Mouse (Mus musculus): ENCODE measurements at regions not wholly inside any gene's neighbourhood (a gene's known extent, or its start where the extent isn't known, plus 50 kb on each side); places are given as distances from the start of the nearest gene placed in this dataset.
A peak's percentile ranks its signal among the peaks of the same experiment; 100 is the strongest.

- WGBS: 83% methylated on average over 11 of the region's 11 CpGs
- no peak overlapping the region for H3K4me3 ChIP-seq (ENCODE audit: low read depth, low read length)
- H3K36me3 ChIP-seq (ENCODE audit: control insufficient read depth, insufficient read depth, low read length): no peaks in the 10 kb centered on the region
- no peak overlapping the region for H3K4me2 ChIP-seq (replicated peaks; ENCODE audit: low read depth, low read length)
- no peak for ATAC-seq (ENCODE audit: insufficient number of reproducible peaks, insufficient read depth, low FRiP score, low read depth)
- no peak overlapping the region for H3K27ac ChIP-seq (ENCODE audit: low read length)
- H3K9me3 ChIP-seq (ENCODE audit: control insufficient read depth, low read depth, low read length): no peaks in the 10 kb centered on the region
- H3K4me1 ChIP-seq (ENCODE audit: control insufficient read depth, insufficient read depth, low read length): 0 out of 2 replicates have a peak, but pooled peaks cover 3% of the 10 kb centered on the region
- no peaks in the 10 kb centered on the region for H3K27me3 ChIP-seq (ENCODE audit: control insufficient read depth, insufficient read depth, low read length)
- H3K9ac ChIP-seq (replicated peaks; ENCODE audit: low read depth, low read length): no peak overlapping the region
These were observed 110.2 kb downstream of the Rybp start for GRCm38 (mm10) chr6:100176914-100177560.

DNA sequence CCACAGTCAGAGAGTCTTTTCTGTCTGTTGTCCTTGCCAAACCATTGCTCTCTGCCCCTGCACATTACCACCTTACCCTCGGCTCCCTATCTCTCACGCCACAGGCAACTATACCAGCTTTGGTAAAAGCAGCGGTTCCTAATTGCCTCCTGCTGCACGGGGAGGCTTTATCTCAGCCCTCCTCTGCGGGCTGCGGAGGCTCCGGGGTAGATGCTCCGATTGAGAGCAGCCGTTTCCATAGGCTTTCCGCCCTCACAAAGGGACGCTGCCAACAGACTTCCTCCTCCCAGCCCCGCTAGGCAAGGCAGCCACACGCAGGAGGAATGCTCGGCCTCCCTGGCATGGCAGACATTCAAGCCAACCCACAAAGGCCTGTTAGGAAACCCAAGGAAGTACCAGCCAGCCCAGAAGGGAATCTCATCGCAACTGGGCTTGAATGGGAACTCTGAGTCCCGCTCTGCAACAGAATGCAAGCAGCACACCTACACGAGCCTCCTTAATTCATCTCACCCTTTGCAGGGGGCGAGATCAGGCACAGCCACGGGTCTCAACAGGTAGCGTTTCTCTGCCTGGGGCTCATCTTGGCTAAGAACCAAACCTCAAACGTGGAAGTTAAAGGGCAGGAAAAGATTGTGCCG lies 116.5 kb downstream of the Rybp start:
- Histone ChIP-seq H3K9me3 (ENCODE audit: control insufficient read depth, low read depth, low read length) (no peaks in the 10 kb centered on the region), H3K4me2 (replicated peaks; ENCODE audit: low read depth, low read length) (peak overlapping the region; percentile 28), H3K27ac (ENCODE audit: low read length) (no peak overlapping the region), H3K4me3 (ENCODE audit: low read depth, low read length) (0 out of 2 replicates have a peak overlapping the region, but pooled peaks have one; percentile 0), H3K27me3 (ENCODE audit: control insufficient read depth, insufficient read depth, low read length) (no peaks in the 10 kb centered on the region), H3K9ac (replicated peaks; ENCODE audit: low read depth, low read length) (no peak overlapping the region), H3K36me3 (ENCODE audit: control insufficient read depth, insufficient read depth, low read length) (no peaks in the 10 kb centered on the region), H3K4me1 (ENCODE audit: control insufficient read depth, insufficient read depth, low read length) (no peaks in the 10 kb centered on the region; the same call in 1 of the 2 replicates)
- WGBS: 8% methylated on average over 22 of the region's 22 CpGs
- no peak for ATAC-seq (ENCODE audit: insufficient number of reproducible peaks, insufficient read depth, low FRiP score, low read depth)

DNA sequence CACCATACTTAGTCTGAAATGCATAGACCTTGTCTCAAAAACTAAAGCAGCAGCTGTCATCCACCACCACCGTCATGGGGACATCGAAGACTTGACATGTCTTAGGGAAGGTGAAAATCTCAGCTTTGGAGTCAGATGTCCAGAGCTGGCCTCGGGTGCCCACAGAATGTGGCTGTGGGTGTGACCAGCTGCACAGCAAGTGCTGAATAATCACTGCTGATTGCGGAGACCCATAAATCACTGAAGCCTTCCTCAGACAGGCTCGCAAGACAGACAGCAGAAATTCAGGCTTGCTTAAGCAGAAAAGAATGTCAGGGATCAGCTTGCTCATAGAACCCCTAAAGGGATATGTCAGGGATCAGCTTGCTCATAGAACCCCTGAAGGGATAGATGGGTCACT lies 120.0 kb downstream of the Rybp start:
- no peaks in the 10 kb centered on the region for H3K36me3 ChIP-seq (ENCODE audit: control insufficient read depth, insufficient read depth, low read length)
- H3K4me2 ChIP-seq (replicated peaks; ENCODE audit: low read depth, low read length): no peak overlapping the region
- no peak overlapping the region for H3K9ac ChIP-seq (replicated peaks; ENCODE audit: low read depth, low read length)
- H3K27me3 ChIP-seq (ENCODE audit: control insufficient read depth, insufficient read depth, low read length): no peaks in the 10 kb centered on the region
- H3K27ac ChIP-seq (ENCODE audit: low read length): no peak overlapping the region
- H3K4me3 ChIP-seq (ENCODE audit: low read depth, low read length): no peak overlapping the region
- 35% methylated on average over 5 of the region's 5 CpGs for WGBS
- H3K9me3 ChIP-seq (ENCODE audit: control insufficient read depth, low read depth, low read length): no peaks in the 10 kb centered on the region
- no peak for ATAC-seq (ENCODE audit: insufficient number of reproducible peaks, insufficient read depth, low FRiP score, low read depth)
- peaks cover 10% of the 10 kb centered on the region for H3K4me1 ChIP-seq (ENCODE audit: control insufficient read depth, insufficient read depth, low read length)

DNA sequence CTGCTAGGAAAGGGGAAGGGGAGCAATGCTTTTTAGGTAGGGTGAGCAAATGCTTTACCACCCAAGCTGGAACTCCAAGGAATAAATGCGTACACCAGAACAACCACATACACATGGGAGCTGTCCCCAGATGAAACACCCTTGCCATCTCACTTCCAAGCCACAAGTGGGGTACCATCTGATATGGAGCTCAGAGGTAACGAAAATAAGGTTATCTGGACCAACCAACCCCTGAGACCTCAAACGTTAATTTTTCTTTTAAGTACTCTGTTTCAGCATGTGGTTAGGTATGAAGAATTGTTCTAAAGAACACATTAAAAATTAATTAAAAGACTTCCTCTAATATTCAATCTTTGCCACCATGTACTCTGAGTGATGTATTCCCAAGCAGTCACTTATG lies 121.5 kb downstream of the Rybp start:
- no peaks in the 10 kb centered on the region for H3K36me3 ChIP-seq (ENCODE audit: control insufficient read depth, insufficient read depth, low read length)
- WGBS: 91% methylated on average over 3 of the region's 3 CpGs
- no peak overlapping the region for H3K27ac ChIP-seq (ENCODE audit: low read length)
- H3K4me3 ChIP-seq (ENCODE audit: low read depth, low read length): no peak overlapping the region
- no peaks in the 10 kb centered on the region for H3K27me3 ChIP-seq (ENCODE audit: control insufficient read depth, insufficient read depth, low read length)
- H3K9ac ChIP-seq (replicated peaks; ENCODE audit: low read depth, low read length): no peak overlapping the region
- no peak overlapping the region for H3K4me2 ChIP-seq (replicated peaks; ENCODE audit: low read depth, low read length)
- peaks cover 10% of the 10 kb centered on the region for H3K4me1 ChIP-seq (ENCODE audit: control insufficient read depth, insufficient read depth, low read length)
- no peak for ATAC-seq (ENCODE audit: insufficient number of reproducible peaks, insufficient read depth, low FRiP score, low read depth)
- no peaks in the 10 kb centered on the region for H3K9me3 ChIP-seq (ENCODE audit: control insufficient read depth, low read depth, low read length)

DNA sequence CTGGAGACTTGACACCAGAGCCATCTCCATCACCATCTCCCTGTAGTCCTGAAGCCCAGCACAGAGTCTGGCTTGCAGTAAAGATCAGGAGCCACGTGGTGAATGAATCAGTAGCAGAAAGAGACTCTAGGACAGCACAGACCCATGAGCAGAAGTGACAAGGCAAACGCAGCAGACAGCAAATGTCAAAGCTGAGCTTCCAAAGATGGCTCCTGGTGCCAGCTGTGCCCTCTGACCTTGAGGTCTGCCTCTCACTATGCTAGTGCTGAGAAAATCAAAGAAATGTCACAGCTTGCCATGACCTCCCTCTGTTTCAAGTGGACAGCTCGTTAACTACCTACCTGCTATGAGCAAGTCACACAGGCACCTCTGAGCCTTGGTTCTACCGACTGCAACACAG lies 123.1 kb downstream of the Rybp start:
- Histone ChIP-seq H3K9ac (replicated peaks; ENCODE audit: low read depth, low read length) (no peak overlapping the region), H3K36me3 (ENCODE audit: control insufficient read depth, insufficient read depth, low read length) (no peaks in the 10 kb centered on the region), H3K4me2 (replicated peaks; ENCODE audit: low read depth, low read length) (no peak overlapping the region), H3K4me1 (ENCODE audit: control insufficient read depth, insufficient read depth, low read length) (peaks cover 14% of the 10 kb centered on the region), H3K4me3 (ENCODE audit: low read depth, low read length) (no peak overlapping the region), H3K27ac (ENCODE audit: low read length) (no peak overlapping the region), H3K9me3 (ENCODE audit: control insufficient read depth, low read depth, low read length) (no peaks in the 10 kb centered on the region), H3K27me3 (ENCODE audit: control insufficient read depth, insufficient read depth, low read length) (no peaks in the 10 kb centered on the region)
- ATAC-seq (ENCODE audit: insufficient number of reproducible peaks, insufficient read depth, low FRiP score, low read depth): no peak
- 52% methylated on average over 4 of the region's 4 CpGs for WGBS

DNA sequence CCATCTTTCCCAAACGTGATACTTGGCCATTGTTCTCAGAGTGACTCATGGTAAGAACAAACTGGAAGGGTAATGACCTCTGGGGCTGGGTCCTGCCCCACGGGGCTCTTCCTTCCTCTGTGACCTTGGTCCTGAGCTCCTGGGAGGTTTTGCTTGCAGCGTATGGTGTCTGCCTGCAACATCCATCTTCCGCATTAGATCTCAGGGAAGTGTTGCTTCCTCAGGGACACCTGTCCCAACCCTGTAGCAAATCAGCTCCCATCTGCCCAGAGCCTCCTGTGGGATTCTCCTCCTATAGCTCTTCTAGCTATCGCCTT lies 123.5 kb downstream of the Rybp start:
- Histone ChIP-seq H3K4me2 (replicated peaks; ENCODE audit: low read depth, low read length) (no peak overlapping the region), H3K4me1 (ENCODE audit: control insufficient read depth, insufficient read depth, low read length) (peaks cover 16% of the 10 kb centered on the region), H3K27me3 (ENCODE audit: control insufficient read depth, insufficient read depth, low read length) (no peaks in the 10 kb centered on the region), H3K9me3 (ENCODE audit: control insufficient read depth, low read depth, low read length) (no peaks in the 10 kb centered on the region), H3K36me3 (ENCODE audit: control insufficient read depth, insufficient read depth, low read length) (no peaks in the 10 kb centered on the region), H3K27ac (ENCODE audit: low read length) (no peak overlapping the region), H3K4me3 (ENCODE audit: low read depth, low read length) (no peak overlapping the region), H3K9ac (replicated peaks; ENCODE audit: low read depth, low read length) (no peak overlapping the region)
- no peak for ATAC-seq (ENCODE audit: insufficient number of reproducible peaks, insufficient read depth, low FRiP score, low read depth)
- 44% methylated on average over 5 of the region's 5 CpGs for WGBS

DNA sequence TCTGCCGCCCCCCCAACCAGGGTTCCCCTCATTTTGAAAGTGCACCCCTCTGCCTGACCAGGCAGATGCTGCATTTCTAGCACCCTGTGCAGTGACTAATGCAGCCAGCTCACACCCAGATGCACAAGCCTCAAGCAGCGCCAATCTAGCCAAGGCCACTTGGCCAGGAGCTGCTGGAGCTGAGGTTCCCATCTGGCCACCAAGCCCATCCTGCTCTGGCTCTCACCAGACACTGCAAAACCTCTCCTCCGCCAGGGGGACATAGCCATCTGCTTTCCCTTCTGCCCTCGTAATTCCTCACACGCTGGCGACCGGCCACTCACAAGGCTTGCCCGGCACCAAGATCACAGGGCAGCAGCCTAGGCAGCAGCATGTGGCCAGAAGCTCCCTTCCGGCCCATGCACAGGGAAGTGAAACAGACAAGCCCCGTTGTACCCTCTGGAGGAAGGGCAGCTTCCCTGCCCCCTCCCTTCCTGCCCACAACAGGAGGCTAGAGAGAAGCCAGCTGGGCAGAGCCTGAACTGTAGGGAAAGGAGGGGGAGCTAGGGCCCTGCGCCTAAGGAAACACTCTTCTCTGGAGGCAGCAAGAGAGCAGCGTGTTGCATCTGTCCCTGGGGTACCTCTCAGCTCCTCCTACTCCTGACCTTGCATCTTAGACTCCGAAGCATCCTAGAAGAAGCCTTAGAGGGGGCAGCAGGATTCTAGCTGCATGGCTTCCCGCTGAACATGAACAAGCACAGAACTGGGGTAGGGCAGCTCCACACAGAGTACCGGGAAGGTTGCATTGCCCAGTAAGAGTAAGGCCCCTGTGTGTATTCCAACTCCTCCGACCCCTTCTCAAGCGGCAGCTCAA lies 124.1 kb downstream of the Rybp start:
- H3K36me3 ChIP-seq (ENCODE audit: control insufficient read depth, insufficient read depth, low read length): no peaks in the 10 kb centered on the region
- no peak overlapping the region for H3K27ac ChIP-seq (ENCODE audit: low read length)
- WGBS: 19% methylated on average over 17 of the region's 17 CpGs
- H3K4me3 ChIP-seq (ENCODE audit: low read depth, low read length): no peak overlapping the region
- H3K4me2 ChIP-seq (replicated peaks; ENCODE audit: low read depth, low read length): peak overlapping the region; percentile 38
- peak; percentile 79 for ATAC-seq (ENCODE audit: insufficient number of reproducible peaks, insufficient read depth, low FRiP score, low read depth)
- peaks cover 16% of the 10 kb centered on the region for H3K4me1 ChIP-seq (ENCODE audit: control insufficient read depth, insufficient read depth, low read length)
- H3K9ac ChIP-seq (replicated peaks; ENCODE audit: low read depth, low read length): no peak overlapping the region
- H3K9me3 ChIP-seq (ENCODE audit: control insufficient read depth, low read depth, low read length): no peaks in the 10 kb centered on the region
- H3K27me3 ChIP-seq (ENCODE audit: control insufficient read depth, insufficient read depth, low read length): no peaks in the 10 kb centered on the region

GRCm38 (mm10) chr6:100160670-100161069 lies 126.6 kb downstream of the Rybp start:
- no peaks in the 10 kb centered on the region for H3K27me3 ChIP-seq (ENCODE audit: control insufficient read depth, insufficient read depth, low read length)
- WGBS: 64% methylated on average over 8 of the region's 8 CpGs

More at GRCm38 (mm10) chr6:100160670-100161069, 126.6 kb downstream of the Rybp start:
- H3K4me1 ChIP-seq (ENCODE audit: control insufficient read depth, insufficient read depth, low read length): peaks cover 26% of the 10 kb centered on the region
- no peak overlapping the region for H3K4me2 ChIP-seq (replicated peaks; ENCODE audit: low read depth, low read length)
- H3K9me3 ChIP-seq (ENCODE audit: control insufficient read depth, low read depth, low read length): no peaks in the 10 kb centered on the region
- no peak for ATAC-seq (ENCODE audit: insufficient number of reproducible peaks, insufficient read depth, low FRiP score, low read depth)
- no peak overlapping the region for H3K27ac ChIP-seq (ENCODE audit: low read length)
- no peak overlapping the region for H3K4me3 ChIP-seq (ENCODE audit: low read depth, low read length)
- no peak overlapping the region for H3K9ac ChIP-seq (replicated peaks; ENCODE audit: low read depth, low read length)
- H3K36me3 ChIP-seq (ENCODE audit: control insufficient read depth, insufficient read depth, low read length): no peaks in the 10 kb centered on the region
